Mouse (Mus musculus): ENCODE results near the gene Ints6.

DNA sequence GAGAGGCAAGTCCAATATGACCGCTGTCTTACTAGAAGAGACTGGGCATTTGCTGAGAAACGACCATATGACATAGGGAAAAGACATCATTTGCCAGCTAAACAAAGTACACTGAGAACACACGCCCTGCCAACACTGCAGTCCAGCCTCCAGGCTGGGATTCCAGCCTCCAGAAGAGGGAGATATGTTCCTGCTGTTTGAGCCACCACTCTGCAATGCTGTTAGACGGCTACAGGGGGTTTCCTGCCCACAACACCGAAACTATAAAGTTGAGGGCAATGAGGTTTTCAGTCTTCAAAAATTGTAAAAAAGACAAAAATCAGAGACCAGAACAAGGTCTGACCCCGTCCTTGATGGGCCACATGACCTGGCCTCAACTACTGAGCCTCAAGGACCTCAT, 121.9 kb downstream of the Ints6 start:
- no peak for TF ChIP-seq CEBPB (IDR thresholded peaks at IDR 0.05; ENCODE audit: insufficient read depth, poor library complexity, severe bottlenecking)
- no peak for TF ChIP-seq TCF12 (IDR thresholded peaks at IDR 0.05; ENCODE audit: insufficient read depth, poor library complexity, severe bottlenecking)
- no peak for TF ChIP-seq POLR2A (IDR thresholded peaks at IDR 0.05; ENCODE audit: insufficient read length, low read depth)
- TF ChIP-seq MYOG (IDR thresholded peaks at IDR 0.05; ENCODE audit: control insufficient read depth in 1 of 3, insufficient read depth in 1 of 3, insufficient read length in 2 of 3, low read depth in 2 of 3), result no peak
- TF ChIP-seq MYOD1 (IDR thresholded peaks at IDR 0.05; ENCODE audit: control insufficient read depth in 1 of 3, insufficient read length in 2 of 3, low read depth in 2 of 3), result no peak
- TF ChIP-seq E2F4 (IDR thresholded peaks at IDR 0.05; ENCODE audit: insufficient read depth), result no peak
- TF ChIP-seq MAX (IDR thresholded peaks at IDR 0.05; ENCODE audit: low read depth), result no peak
- no peak for TF ChIP-seq USF1 (IDR thresholded peaks at IDR 0.05; ENCODE audit: low read depth)
- TF ChIP-seq TCF3 (IDR thresholded peaks at IDR 0.05; ENCODE audit: insufficient read length, low read depth), result no peak
- no peak for TF ChIP-seq REST (IDR thresholded peaks at IDR 0.05; ENCODE audit: insufficient read depth, insufficient read length)
- no peak for TF ChIP-seq POLR2AphosphoS2 (IDR thresholded peaks at IDR 0.05; ENCODE audit: insufficient read length, low read depth)
- no peak for TF ChIP-seq SRF (IDR thresholded peaks at IDR 0.05; ENCODE audit: control insufficient read depth, insufficient read length, low read depth)
